Mouse (Mus musculus) ES-CJ7 (cell line): ENCODE results near the gene Bloc1s4.

Experiments
- DNase-seq: peaks from one replicate; pipeline ENCODE4 v3.0.0; 2011; ENCODE audit warnings: low read depth, low spot score

Bloc1s4 gene

GRCm38 (mm10) chr5:36719601-36720000 lies 28.8 kb downstream of the Bloc1s4 start:
- no peak for DNase-seq

GRCm38 (mm10) chr5:36719135-36719534 lies 29.3 kb downstream of the Bloc1s4 start:
- no peak for DNase-seq

GRCm38 (mm10) chr5:36717889-36718288 lies 30.6 kb downstream of the Bloc1s4 start:
- no peak for DNase-seq

- DNase-seq: no peak
Measured at GRCm38 (mm10) chr5:36716816-36717215, 31.6 kb downstream of the Bloc1s4 start.

- DNase-seq: no peak
Measured at GRCm38 (mm10) chr5:36714832-36715231, 33.6 kb downstream of the Bloc1s4 start.

- DNase-seq: no peak
Measured at GRCm38 (mm10) chr5:36713693-36714092, 34.8 kb downstream of the Bloc1s4 start.

GRCm38 (mm10) chr5:36712553-36713534 lies 35.6 kb downstream of the Bloc1s4 start:
- DNase-seq: peak; percentile 63

- DNase-seq: no peak
Measured at GRCm38 (mm10) chr5:36711863-36712262, 36.6 kb downstream of the Bloc1s4 start.

GRCm38 (mm10) chr5:36705792-36706191 lies 42.7 kb downstream of the Bloc1s4 start:
- no peak for DNase-seq

- no peak for DNase-seq
Measured at GRCm38 (mm10) chr5:36705390-36705789, 43.1 kb downstream of the Bloc1s4 start.

GRCm38 (mm10) chr5:36704684-36705083 lies 43.8 kb downstream of the Bloc1s4 start:
- DNase-seq: no peak

GRCm38 (mm10) chr5:36700939-36701620 lies 47.4 kb downstream of the Bloc1s4 start:
- no peak for DNase-seq

- DNase-seq: no peak
Measured at GRCm38 (mm10) chr5:36698689-36699088, 49.8 kb downstream of the Bloc1s4 start.

GRCm38 (mm10) chr5:36698067-36698670 lies 50.3 kb downstream of the Bloc1s4 start:
- no peak for DNase-seq
